Mouse (Mus musculus) embryonic facial prominence, embryonic 11.5 days (tissue): ENCODE results near the gene Adh6b. TPM values are rescaled to one million over a fixed set of nuclear protein-coding genes. Genes with fewer than 3 reads are reported as not detected.

Experiments used
- ATAC-seq: fragments of 200-750 bp; cut with Nextera tagmentation; replicated peaks from 2 replicates; pipeline ENCODE4 v1.8.0; 2017; ENCODE audit warnings: low read depth; ENCODE audit not compliant: insufficient number of reproducible peaks, low FRiP score, low TSS enrichment
- DNase-seq: peaks from one replicate; pipeline ENCODE4 v3.0.0-alpha.2; 2015; ENCODE audit warnings: low spot score
- H3K27ac ChIP-seq: fragments of 300-500 bp; sonication (generic); replicated peaks from 2 replicates; pipeline ENCODE4 v1.5.1; 2014; ENCODE audit warnings: mild to moderate bottlenecking, low read depth, low read length, control low read depth
- H3K27me3 ChIP-seq: fragments of 300-500 bp; sonication (generic); 2 replicates; pipeline ENCODE4 v1.6.1; 2014; ENCODE audit warnings: mild to moderate bottlenecking, low read length, moderate library complexity, mixed read lengths; ENCODE audit not compliant: control insufficient read depth, insufficient read depth
- H3K36me3 ChIP-seq: fragments of 300-500 bp; sonication (generic); replicated peaks from 2 replicates; pipeline ENCODE4 v1.6.1; 2014; ENCODE audit warnings: low read depth, mild to moderate bottlenecking, low read length, moderate library complexity, mixed read lengths; ENCODE audit not compliant: control insufficient read depth, insufficient read depth
- H3K4me1 ChIP-seq: fragments of 300-500 bp; sonication (generic); 2 replicates; pipeline ENCODE4 v1.6.1; 2014; ENCODE audit warnings: low read length, mixed read lengths; ENCODE audit not compliant: control insufficient read depth, insufficient read depth
- H3K4me2 ChIP-seq: fragments of 300-500 bp; sonication (generic); 2 replicates; pipeline ENCODE4 v1.6.1; 2014; ENCODE audit warnings: low read depth, mild to moderate bottlenecking, control low read depth, low read length, moderate library complexity
- H3K4me3 ChIP-seq: fragments of 300-500 bp; sonication (generic); 2 replicates; pipeline ENCODE4 v1.5.1; 2014; ENCODE audit warnings: low read depth, low read length, control low read depth
- H3K9ac ChIP-seq: fragments of 300-500 bp; sonication (generic); replicated peaks from 2 replicates; pipeline ENCODE4 v1.6.1; 2014; ENCODE audit warnings: mild to moderate bottlenecking, control low read depth, low read length
- H3K9me3 ChIP-seq: fragments of 300-500 bp; sonication (generic); replicated peaks from 2 replicates; pipeline ENCODE4 v1.6.1; 2016; ENCODE audit warnings: mild to moderate bottlenecking, low read length, inconsistent platforms, mixed read lengths; ENCODE audit not compliant: control insufficient read depth
- WGBS: fragments of 180-500 bp; shearing (Covaris S2); extraction: QIAGEN DNeasy Blood & Tissue Kit; methylation state at CpG from one replicate; pipeline ENCODE4 v1.1.7; 2014; 5-methylcytosine and 5-hydroxymethylcytosine counted together
- polyA plus RNA-seq: library from polyadenylated mRNA; unstranded; fragments of >200 nt; fragmentation: Nextera tagmentation; extraction: Ambion mirVana; gene quantifications from 2 replicates; pipeline ENCODE4 v1.2.1, GENCODE M21; 2014

Adh6b gene
- 0.52 and 0.53 TPM in 2 replicates for polyA plus RNA-seq

DNA sequence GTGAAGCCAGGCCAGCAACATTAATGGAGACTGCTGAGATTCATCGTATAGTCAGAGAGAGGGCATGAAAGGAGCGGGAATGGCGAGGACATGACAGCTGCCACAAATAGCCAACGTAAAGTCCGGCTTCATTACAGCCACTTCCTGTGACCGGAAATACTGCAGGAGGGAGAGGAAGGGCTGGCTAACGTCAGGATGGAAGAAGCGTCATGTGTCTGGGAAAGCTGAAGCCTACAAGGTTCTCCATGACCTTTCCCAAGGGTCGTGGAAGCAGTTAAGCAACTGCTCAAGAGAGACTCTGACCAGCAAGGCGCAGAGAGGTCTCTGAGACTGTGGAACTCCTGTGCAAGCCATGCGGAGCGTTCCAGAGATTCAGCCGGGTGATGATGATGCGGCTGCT, at the start of gene Adh6b:
Gene Adh6b (plus strand): TSS at position 305 of the 400 bp plus-strand sequence.
- Histone ChIP-seq H3K9me3 (no peaks in the 10 kb centered on the region), H3K27me3 (no peaks in the 10 kb centered on the region), H3K27ac (no peak within 1 kb of the TSS), H3K4me3 (no peak within 1 kb of the TSS), H3K4me1 (no peaks in the 10 kb centered on the region), H3K4me2 (no peak within 1 kb of the TSS), H3K36me3 (no peaks in the 10 kb centered on the region), H3K9ac (no peak within 1 kb of the TSS)
- DNase-seq, result no peak
- WGBS, result 80% methylated on average over 14 of the region's 14 CpGs
- ATAC-seq, result no peak

DNA sequence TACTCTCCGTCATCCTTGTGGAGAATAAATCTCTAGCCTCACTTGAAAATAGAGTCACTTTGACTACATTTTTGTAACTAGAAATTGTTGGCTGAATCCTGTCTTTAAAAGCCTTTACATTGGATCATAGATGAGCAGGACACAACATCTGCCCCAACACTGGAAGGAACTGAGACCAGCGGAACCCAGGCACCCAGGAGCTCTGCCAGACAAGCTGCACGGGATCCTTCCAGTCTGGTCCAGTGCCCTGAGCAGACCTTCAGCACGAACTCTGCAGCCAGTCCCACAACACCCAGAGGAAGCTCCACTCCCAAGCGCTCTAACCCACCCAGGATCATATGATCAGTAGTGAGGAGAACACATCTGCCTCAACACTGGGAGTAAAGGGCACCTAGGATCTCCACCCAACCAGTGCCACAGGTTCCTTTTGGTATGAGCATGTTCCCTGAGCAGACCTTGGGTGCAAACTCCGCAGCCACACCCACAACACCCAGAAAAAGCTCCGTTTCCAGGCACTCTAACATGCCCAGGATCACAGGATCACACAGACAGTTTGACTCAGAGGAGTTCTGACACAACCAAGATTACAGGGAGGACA, 48.2 kb upstream of the Adh6b start:
- no peak for DNase-seq
- no peak for ATAC-seq
- 83% methylated on average over 7 of the region's 7 CpGs for WGBS
- Histone ChIP-seq H3K27ac (no peak overlapping the region), H3K4me1 (no peaks in the 10 kb centered on the region), H3K4me3 (no peak overlapping the region), H3K36me3 (no peaks in the 10 kb centered on the region), H3K27me3 (no peaks in the 10 kb centered on the region), H3K4me2 (no peak overlapping the region), H3K9ac (no peak overlapping the region), H3K9me3 (no peaks in the 10 kb centered on the region)

GRCm38 (mm10) chr3:138300130-138300529, 41.4 kb upstream of the Adh6b start:
- Histone ChIP-seq H3K9me3 (no peaks in the 10 kb centered on the region), H3K27me3 (no peaks in the 10 kb centered on the region), H3K4me2 (no peak overlapping the region), H3K4me3 (no peak overlapping the region), H3K9ac (no peak overlapping the region), H3K4me1 (no peaks in the 10 kb centered on the region; the same call in 1 of the 2 replicates), H3K36me3 (no peaks in the 10 kb centered on the region), H3K27ac (no peak overlapping the region)
- DNase-seq (no peak), ATAC-seq (no peak)
- 92% methylated on average over 9 of the region's 9 CpGs for WGBS

- Histone ChIP-seq H3K27me3 (no peaks in the 10 kb centered on the region), H3K4me2 (no peak overlapping the region), H3K4me1 (no peaks in the 10 kb centered on the region; the same call in 1 of the 2 replicates), H3K27ac (no peak overlapping the region), H3K9ac (no peak overlapping the region), H3K36me3 (no peaks in the 10 kb centered on the region), H3K4me3 (no peak overlapping the region), H3K9me3 (no peaks in the 10 kb centered on the region)
- ATAC-seq, result no peak
- DNase-seq, result no peak
- WGBS, result 84% methylated on average over 4 of the region's 4 CpGs
Observed at GRCm38 (mm10) chr3:138302676-138303075, 38.9 kb upstream of the Adh6b start.

DNA sequence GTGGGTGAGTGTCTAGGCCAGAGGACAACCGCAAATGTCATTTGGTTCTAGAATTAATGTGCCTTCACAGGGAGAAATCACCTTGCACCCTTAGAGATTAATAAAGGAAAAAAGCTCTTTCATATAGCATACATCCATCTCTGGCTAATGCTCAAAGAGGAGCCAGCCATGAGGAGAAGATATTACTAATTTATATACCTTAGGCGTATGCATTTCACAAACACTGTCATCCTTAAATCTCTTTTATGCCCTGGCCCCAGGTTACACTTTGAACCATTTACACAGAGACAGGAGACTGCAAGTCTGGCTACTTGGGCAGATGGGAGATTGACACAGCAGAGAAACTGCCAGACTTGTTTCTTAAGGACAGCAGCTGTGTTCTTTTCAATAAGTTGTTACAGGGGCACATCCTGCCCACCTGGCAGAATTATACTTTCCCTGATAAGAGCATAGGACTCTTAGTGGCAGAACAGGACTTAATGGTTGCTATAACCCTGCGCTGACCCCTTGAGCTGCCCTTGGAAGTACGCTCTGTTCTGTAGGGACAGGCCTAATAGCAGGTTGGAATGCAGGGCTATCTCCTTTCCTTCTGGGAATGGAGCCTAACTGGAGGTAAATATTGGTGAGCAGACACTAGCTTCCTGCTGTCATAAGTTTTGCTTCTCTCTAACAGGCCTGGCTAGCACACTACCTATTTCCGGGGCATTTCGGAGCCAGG, 37.6 kb upstream of the Adh6b start:
- ATAC-seq, result no peak
- no peak for DNase-seq
- WGBS, result 71% methylated on average over 6 of the region's 6 CpGs

GRCm38 (mm10) chr3:138304489-138304871, 37.1 kb upstream of the Adh6b start:
- Histone ChIP-seq H3K9me3 (no peaks in the 10 kb centered on the region), H3K27me3 (no peaks in the 10 kb centered on the region), H3K27ac (no peak overlapping the region), H3K4me2 (no peak overlapping the region), H3K4me1 (no peaks in the 10 kb centered on the region; the same call in 1 of the 2 replicates), H3K4me3 (no peak overlapping the region), H3K9ac (no peak overlapping the region), H3K36me3 (no peaks in the 10 kb centered on the region)
- ATAC-seq (no peak), DNase-seq (no peak)
- 62% methylated on average over 4 of the region's 4 CpGs for WGBS

More for the DNA sequence above, 37.6 kb upstream of the Adh6b start:
- Histone ChIP-seq H3K9me3 (no peaks in the 10 kb centered on the region), H3K4me1 (no peaks in the 10 kb centered on the region; the same call in 1 of the 2 replicates), H3K4me3 (no peak overlapping the region), H3K9ac (no peak overlapping the region), H3K27me3 (no peaks in the 10 kb centered on the region), H3K36me3 (no peaks in the 10 kb centered on the region), H3K27ac (no peak overlapping the region), H3K4me2 (no peak overlapping the region)

DNA sequence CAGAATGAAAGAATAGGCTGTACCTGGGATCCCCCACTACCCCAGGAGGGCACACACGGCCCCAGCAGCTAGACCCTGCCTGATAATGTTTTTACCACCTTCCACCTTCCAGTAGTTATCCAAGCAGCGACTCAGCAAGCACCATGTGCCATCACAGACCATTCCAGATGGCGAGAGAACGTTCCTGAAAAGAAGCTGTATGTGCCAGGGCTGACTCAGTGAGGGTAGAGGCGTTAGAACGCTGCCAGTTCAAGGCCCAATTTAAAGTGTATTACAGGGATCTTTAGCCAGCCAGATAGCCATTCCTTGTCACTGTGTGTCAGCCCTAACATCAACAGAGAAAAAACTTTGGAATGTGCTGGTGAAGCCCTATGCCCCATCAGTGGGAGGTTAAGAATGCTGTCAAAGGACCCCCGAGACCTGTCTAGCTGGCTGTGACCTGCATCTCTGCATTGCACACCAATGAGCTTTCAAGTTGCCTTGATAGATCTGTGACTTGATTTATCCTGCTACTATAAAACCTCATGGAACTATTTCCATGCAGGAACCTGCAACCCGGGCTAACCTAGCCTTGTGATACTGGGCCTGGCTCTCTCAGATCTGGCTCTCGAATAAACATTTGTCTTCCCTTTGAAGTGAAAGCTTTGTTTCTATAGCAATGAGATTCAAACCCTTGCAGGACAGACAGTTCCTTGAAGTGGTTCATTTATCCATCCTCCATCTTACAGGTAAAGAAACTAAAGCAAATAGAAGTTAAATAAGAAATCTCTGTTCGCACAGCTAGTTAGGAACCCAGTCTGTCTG, 35.9 kb upstream of the Adh6b start:
- ATAC-seq, result no peak
- Histone ChIP-seq H3K9ac (no peak overlapping the region), H3K27me3 (no peaks in the 10 kb centered on the region), H3K4me3 (no peak overlapping the region), H3K27ac (no peak overlapping the region; the same call in 1 of the 2 replicates), H3K9me3 (no peaks in the 10 kb centered on the region), H3K4me2 (no peak overlapping the region), H3K36me3 (no peaks in the 10 kb centered on the region), H3K4me1 (no peaks in the 10 kb centered on the region; the same call in 1 of the 2 replicates)
- DNase-seq, result no peak
- 65% methylated on average over 10 of the region's 10 CpGs for WGBS
